Mouse (Mus musculus): ENCODE measurements around the gene Rbp2. TPM values are rescaled to one million over a fixed set of nuclear protein-coding genes. Genes with fewer than 3 reads are reported as not detected.
A peak's percentile ranks its signal among the peaks of the same experiment; 100 is the strongest.

Gene Rbp2
- polyA plus RNA-seq, 1 experiment from 2014 or later, result 0.65 TPM

DNA sequence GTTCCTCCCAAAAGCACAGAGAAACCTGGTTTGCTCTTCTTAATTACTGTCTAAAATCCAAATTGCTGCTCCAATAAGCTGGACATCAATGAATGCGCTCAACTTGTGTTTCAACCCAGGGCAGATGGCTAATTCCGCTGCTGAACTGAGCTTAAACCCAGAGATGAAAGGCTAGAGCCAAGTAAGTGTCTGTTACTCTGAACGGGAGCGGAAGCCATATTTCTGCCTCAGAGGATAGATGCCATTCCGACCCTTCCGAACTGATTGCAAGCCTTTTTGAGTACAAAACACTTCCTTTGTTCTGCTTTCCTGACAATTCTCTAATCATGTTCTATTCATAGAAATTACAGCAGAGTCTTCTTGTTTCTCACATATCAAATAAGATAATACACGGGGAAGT lies 41.3 kb downstream of the Rbp2 start:
- Histone ChIP-seq H3K9me3 (no peaks in the 10 kb centered on the region), H3K4me1 (peaks cover 14% of the 10 kb centered on the region), H3K27ac (replicated peaks) (no peak overlapping the region), H3K36me3 (replicated peaks) (no peaks in the 10 kb centered on the region), H3K27me3 (replicated peaks; ENCODE audit: low read depth, poor library complexity, severe bottlenecking) (0 out of 2 replicates have a peak, but pooled peaks cover 4% of the 10 kb centered on the region), H3K4me3 (no peak overlapping the region)
- 85% methylated on average over 7 of the region's 7 CpGs for WGBS
- DNase-seq (ENCODE audit: low spot score), result no peak

DNA sequence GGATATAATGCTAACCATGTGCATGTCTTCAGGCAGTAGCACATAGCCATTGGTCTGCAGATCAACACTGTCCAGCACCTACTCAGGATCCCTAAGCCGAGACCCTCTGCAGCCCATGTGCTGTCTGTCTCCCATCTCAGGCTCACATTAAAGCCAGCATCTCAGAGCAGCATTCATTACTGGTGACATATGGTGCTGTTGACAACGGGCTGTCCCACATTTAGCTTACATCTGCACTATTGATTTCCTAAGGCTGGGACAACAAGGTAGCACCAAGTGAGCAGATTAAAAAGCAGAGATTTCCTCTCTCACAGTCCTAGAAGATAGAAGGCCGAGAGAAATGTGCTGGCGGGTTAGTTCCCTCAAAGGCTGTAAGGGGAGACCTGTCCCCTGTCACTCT lies 43.9 kb downstream of the Rbp2 start:
- no peaks in the 10 kb centered on the region for H3K27me3 ChIP-seq (replicated peaks; ENCODE audit: low read depth, poor library complexity, severe bottlenecking)
- 76% methylated on average over 4 of the region's 4 CpGs for WGBS
- H3K36me3 ChIP-seq (replicated peaks), result no peaks in the 10 kb centered on the region
- DNase-seq (ENCODE audit: low spot score), result no peak
- peaks cover 11% of the 10 kb centered on the region for H3K4me1 ChIP-seq
- no peak overlapping the region for H3K4me3 ChIP-seq
- no peak overlapping the region for H3K27ac ChIP-seq (replicated peaks)
- H3K9me3 ChIP-seq, result no peaks in the 10 kb centered on the region

GRCm38 (mm10) chr9:98530999-98531398 lies 45.1 kb downstream of the Rbp2 start:
- no peak for DNase-seq (ENCODE audit: low spot score)
- peaks cover 4% of the 10 kb centered on the region for H3K4me1 ChIP-seq
- 60% methylated on average over 2 of the region's 2 CpGs for WGBS
- H3K27me3 ChIP-seq (replicated peaks; ENCODE audit: low read depth, poor library complexity, severe bottlenecking), result no peaks in the 10 kb centered on the region
- H3K36me3 ChIP-seq (replicated peaks), result no peaks in the 10 kb centered on the region
- no peaks in the 10 kb centered on the region for H3K9me3 ChIP-seq
- no peak overlapping the region for H3K27ac ChIP-seq (replicated peaks)
- no peak overlapping the region for H3K4me3 ChIP-seq

DNA sequence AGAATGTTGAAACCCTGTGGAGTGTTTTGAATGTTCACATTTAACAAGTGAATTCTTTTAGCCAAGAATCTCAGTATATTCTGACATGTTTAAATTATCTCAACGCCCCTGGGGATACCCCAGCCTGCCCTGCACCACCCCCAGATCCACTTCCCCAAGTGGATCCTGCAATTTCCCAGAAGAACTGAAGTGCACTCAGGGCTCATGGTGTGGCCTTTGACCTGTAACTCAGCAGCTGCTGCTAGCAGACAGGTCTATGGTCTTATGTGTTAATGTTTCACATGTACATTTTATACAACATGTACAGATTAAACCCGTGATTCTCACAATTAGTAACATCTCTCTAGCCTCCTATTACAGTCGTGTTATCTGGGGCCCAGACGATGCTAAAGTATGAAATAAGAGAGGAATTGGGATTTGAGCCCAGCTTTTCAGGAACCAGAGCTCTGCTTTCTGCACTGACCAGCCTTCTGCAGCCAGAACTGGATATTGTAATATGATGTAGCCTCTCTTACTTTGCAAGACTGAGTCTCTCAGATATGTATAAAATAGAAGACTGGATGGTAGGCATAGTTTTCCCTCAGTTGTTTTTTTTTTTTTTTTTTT lies 48.9 kb downstream of the Rbp2 start:
- DNase-seq (ENCODE audit: low spot score), result no peak
- Histone ChIP-seq H3K36me3 (replicated peaks) (no peaks in the 10 kb centered on the region), H3K27ac (replicated peaks) (no peak overlapping the region), H3K4me3 (no peak overlapping the region), H3K4me1 (peaks cover 13% of the 10 kb centered on the region), H3K9me3 (no peaks in the 10 kb centered on the region), H3K27me3 (replicated peaks; ENCODE audit: low read depth, poor library complexity, severe bottlenecking) (no peaks in the 10 kb centered on the region; the same call in 1 of the 2 replicates)
- WGBS, result 75% methylated on average over 4 of the region's 4 CpGs

- Histone ChIP-seq H3K9me3 (no peaks in the 10 kb centered on the region), H3K36me3 (replicated peaks) (no peaks in the 10 kb centered on the region), H3K4me1 (peaks cover 13% of the 10 kb centered on the region), H3K4me3 (no peak overlapping the region), H3K27me3 (replicated peaks; ENCODE audit: low read depth, poor library complexity, severe bottlenecking) (no peaks in the 10 kb centered on the region; the same call in 1 of the 2 replicates), H3K27ac (replicated peaks) (no peak overlapping the region)
- DNase-seq (ENCODE audit: low spot score), result no peak
These were observed 49.8 kb downstream of the Rbp2 start for GRCm38 (mm10) chr9:98535763-98536162.

- 42% methylated on average over 13 of the region's 13 CpGs for WGBS
- DNase-seq (ENCODE audit: low spot score), result peak; percentile 26
These were observed 52.2 kb downstream of the Rbp2 start for GRCm38 (mm10) chr9:98538017-98538712.

DNA sequence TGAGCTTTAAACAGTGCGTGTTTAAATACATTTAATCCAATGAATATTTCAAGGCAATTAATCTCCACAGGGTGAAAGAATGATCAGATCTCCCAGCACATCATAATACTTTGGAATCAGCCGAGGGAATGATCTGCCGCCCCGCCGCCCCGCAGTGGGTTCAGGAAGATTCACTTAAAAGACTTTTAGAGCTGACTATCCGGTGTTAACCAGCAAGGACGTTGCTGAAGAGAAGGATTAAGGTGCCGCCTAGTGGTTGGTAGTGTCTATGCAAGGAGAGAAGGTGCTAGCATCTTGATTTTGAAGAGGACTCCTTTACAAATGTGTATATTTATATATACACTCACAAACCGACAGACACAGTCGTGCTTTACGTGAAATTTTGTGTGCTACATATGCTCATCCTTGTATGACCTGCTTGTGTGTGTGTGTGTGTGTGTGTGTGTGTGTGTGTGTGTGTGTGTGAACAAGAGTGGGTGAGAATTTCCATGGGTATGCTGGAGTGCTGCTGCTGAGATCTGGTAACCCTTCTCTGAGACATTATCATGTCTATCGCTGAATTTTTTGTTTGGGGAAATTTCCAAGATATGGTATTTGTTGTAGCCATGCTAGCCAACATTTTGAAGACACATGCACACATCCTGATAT lies 52.9 kb downstream of the Rbp2 start:
- Histone ChIP-seq H3K27me3 (replicated peaks; ENCODE audit: low read depth, poor library complexity, severe bottlenecking) (no peaks in the 10 kb centered on the region; the same call in 1 of the 2 replicates), H3K4me1 (peaks cover 13% of the 10 kb centered on the region), H3K9me3 (no peaks in the 10 kb centered on the region), H3K36me3 (replicated peaks) (no peaks in the 10 kb centered on the region), H3K4me3 (peak overlapping the region; percentile 8; the same call in 1 of the 2 replicates), H3K27ac (replicated peaks) (no peak overlapping the region)
- DNase-seq (ENCODE audit: low spot score), result peak; percentile 70
- 7% methylated on average over 13 of the region's 13 CpGs for WGBS

More at GRCm38 (mm10) chr9:98538017-98538712, 52.2 kb downstream of the Rbp2 start:
- no peak overlapping the region for H3K27ac ChIP-seq (replicated peaks)
- H3K4me1 ChIP-seq, result peaks cover 13% of the 10 kb centered on the region
- H3K4me3 ChIP-seq, result peak overlapping the region; percentile 8; the same call in 1 of the 2 replicates
- no peaks in the 10 kb centered on the region for H3K9me3 ChIP-seq
- no peaks in the 10 kb centered on the region for H3K36me3 ChIP-seq (replicated peaks)
- H3K27me3 ChIP-seq (replicated peaks; ENCODE audit: low read depth, poor library complexity, severe bottlenecking), result no peaks in the 10 kb centered on the region; the same call in 1 of the 2 replicates

GRCm38 (mm10) chr9:98544042-98544441 lies 58.1 kb downstream of the Rbp2 start:
- 77% methylated on average over 3 of the region's 3 CpGs for WGBS
- H3K4me1 ChIP-seq, result no peaks in the 10 kb centered on the region
- H3K27ac ChIP-seq (replicated peaks), result no peak overlapping the region
- DNase-seq (ENCODE audit: low spot score), result no peak
- no peaks in the 10 kb centered on the region for H3K9me3 ChIP-seq
- no peak overlapping the region for H3K4me3 ChIP-seq
- no peaks in the 10 kb centered on the region for H3K36me3 ChIP-seq (replicated peaks)
- H3K27me3 ChIP-seq (replicated peaks; ENCODE audit: low read depth, poor library complexity, severe bottlenecking), result no peaks in the 10 kb centered on the region; the same call in 1 of the 2 replicates

Other genes starting within 250 kb of the Rbp2 start
- 2.4 and 3.4 TPM in 2 replicates for gene Nmnat3, start 198.7 kb upstream of the Rbp2 start, polyA plus RNA-seq (2016; fragmentation: Nextera tagmentation; extraction: Ambion mirVana)
- 54.4 and 63.0 TPM in 2 replicates for gene Rbp1, start 63.2 kb upstream of the Rbp2 start, polyA plus RNA-seq (2016; fragmentation: Nextera tagmentation; extraction: Ambion mirVana)
- gene Copb2, start 77.6 kb downstream of the Rbp2 start, polyA plus RNA-seq (2016; fragmentation: Nextera tagmentation; extraction: Ambion mirVana), result 159 and 163 TPM in 2 replicates
- gene Mrps22, start 115.5 kb downstream of the Rbp2 start, polyA plus RNA-seq (2016; fragmentation: Nextera tagmentation; extraction: Ambion mirVana), result 80.0 and 82.5 TPM in 2 replicates

All from embryonic facial prominence, embryonic 10.5 days (tissue).